Comparison of ENCODE assay signal across 14 mouse cellular contexts in the genomic region with DNA sequence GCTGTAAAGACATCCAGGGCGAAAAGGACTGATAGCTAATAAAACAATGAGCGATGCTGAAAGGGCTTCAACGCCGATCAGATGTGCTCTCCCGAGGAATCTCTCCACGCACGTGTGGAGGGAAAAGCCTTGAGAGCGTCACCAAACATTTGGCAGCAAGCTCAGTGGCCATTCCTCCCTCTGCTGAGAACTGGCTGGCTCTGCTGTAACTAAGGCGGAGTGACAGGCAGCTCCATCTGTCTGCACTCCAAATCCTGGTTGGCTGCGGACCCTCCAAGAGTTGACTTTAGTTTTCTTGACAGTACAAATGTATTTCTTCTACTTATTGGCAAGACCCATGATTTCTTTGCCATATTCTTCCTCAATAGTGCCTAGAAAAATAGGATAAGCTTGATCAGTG.
DNase-seq lines count a peak whose midpoint lies in the region; ATAC-seq and TF ChIP-seq lines count a peak whose summit lies in the region.
"Had no signal": no experiment of that assay in that cellular context is flagged by ENCODE, and none has a peak within 500 bp of the region (broad histone marks: within the 10 kb centered on the region; RNA-seq: fewer than 3 reads in every experiment).

No protein-coding gene starts in this region.

- no peak overlapping the region for H3K27ac ChIP-seq in cerebellum, adult 2 months (ENCODE audit: insufficient read depth, low read length)
- H3K27ac ChIP-seq in limb, embryonic 14.5 days (replicated peaks; ENCODE audit: low read depth, low read length), result no peak overlapping the region
- no peak overlapping the region for H3K27ac ChIP-seq in limb, embryonic 10.5 days
- H3K27ac ChIP-seq in forebrain, postnatal 0 days (ENCODE audit: low read depth, low read length), result no peak overlapping the region
- H3K27ac ChIP-seq: kidney, embryonic 15.5 days; layer of hippocampus, adult 2 months; liver, embryonic 13.5 days had no signal

- no peak for TF ChIP-seq POLR2A in cerebellum, adult 2 months (IDR thresholded peaks at IDR 0.05; ENCODE audit: borderline replicate concordance, insufficient read depth, low read length)
- TF ChIP-seq POLR2A in limb, embryonic 14.5 days (IDR thresholded peaks at IDR 0.05; ENCODE audit: borderline replicate concordance, extremely low read depth, insufficient read depth, insufficient read length), result no peak

- no peaks in the 10 kb centered on the region for H3K4me1 ChIP-seq in cerebellum, adult 2 months (ENCODE audit: control insufficient read depth, insufficient read depth, low read length)
- H3K4me1 ChIP-seq in limb, embryonic 14.5 days (ENCODE audit: control insufficient read depth, insufficient read depth, low read length), result peaks cover 15% of the 10 kb centered on the region
- H3K4me1 ChIP-seq in limb, embryonic 10.5 days, result peaks cover 7% of the 10 kb centered on the region; the same call in 1 of the 2 replicates
- H3K4me1 ChIP-seq in forebrain, postnatal 0 days (ENCODE audit: insufficient read depth), result no peaks in the 10 kb centered on the region
- H3K4me1 ChIP-seq: heart, embryonic 12.5 days; liver, embryonic 13.5 days had no signal

- DNase-seq in cerebellum, postnatal 14 days, result peak; percentile 66 to 72
- no peak for DNase-seq in cerebellum, adult 2 months
- DNase-seq in gastrocnemius, postnatal 25 days, result peak; percentile 7
- DNase-seq in gastrocnemius, adult 18-20 months (ENCODE audit: low spot score), result no peak
- peak; percentile 69 for DNase-seq in limb, embryonic 14.5 days (ENCODE audit: low spot score)
- no peak for DNase-seq in limb, embryonic 10.5 days (ENCODE audit: low spot score)
- DNase-seq in forebrain, postnatal 0 days, result peak; percentile 80
- no peak for DNase-seq in adrenal gland, adult (ENCODE audit: inconsistent age in 2 of 2, low spot score in 1 of 2)
- DNase-seq: adrenal gland, postnatal 25 days; liver, embryonic 13.5 days; lung, postnatal 10 days had no signal

- H3K4me3 ChIP-seq in cerebellum, adult 2 months (replicated peaks; ENCODE audit: insufficient read depth, low read depth, low read length), result no peak overlapping the region
- no peak overlapping the region for H3K4me3 ChIP-seq in limb, embryonic 14.5 days (replicated peaks; ENCODE audit: low read length)
- H3K4me3 ChIP-seq in limb, embryonic 10.5 days, result no peak overlapping the region
- no peak overlapping the region for H3K4me3 ChIP-seq in forebrain, postnatal 0 days (ENCODE audit: low read depth, low read length)
- H3K4me3 ChIP-seq: heart, embryonic 12.5 days; kidney, embryonic 15.5 days; layer of hippocampus, adult 2 months; liver, embryonic 13.5 days had no signal

- H3K36me3 ChIP-seq in limb, embryonic 14.5 days (ENCODE audit: control insufficient read depth, insufficient read depth, low read length), result no peaks in the 10 kb centered on the region
- H3K36me3 ChIP-seq in limb, embryonic 10.5 days, result no peaks in the 10 kb centered on the region
- H3K36me3 ChIP-seq in forebrain, postnatal 0 days (ENCODE audit: insufficient read depth), result no peaks in the 10 kb centered on the region
- H3K36me3 ChIP-seq: heart, embryonic 12.5 days; kidney, embryonic 15.5 days; liver, embryonic 13.5 days had no signal

- TF ChIP-seq CTCF in cerebellum, adult 2 months (IDR thresholded peaks at IDR 0.05; ENCODE audit: borderline replicate concordance, insufficient read depth, low read depth, low read length), result no peak
- TF ChIP-seq CTCF in forebrain, postnatal 0 days (IDR thresholded peaks at IDR 0.05; ENCODE audit: low read depth), result no peak

- WGBS in cerebellum, adult 2 months, result 7% methylated on average over 10 of the region's 10 CpGs
- WGBS in limb, embryonic 14.5 days, result 58% methylated on average over 10 of the region's 10 CpGs
- WGBS in limb, embryonic 10.5 days, result 73% methylated on average over 10 of the region's 10 CpGs
- 64% methylated on average over 10 of the region's 10 CpGs for WGBS in forebrain, postnatal 0 days

- H3K9me3 ChIP-seq in limb, embryonic 14.5 days (ENCODE audit: control insufficient read depth, low read length), result no peaks in the 10 kb centered on the region
- H3K9me3 ChIP-seq in limb, embryonic 10.5 days (replicated peaks), result no peaks in the 10 kb centered on the region
- no peaks in the 10 kb centered on the region for H3K9me3 ChIP-seq in forebrain, postnatal 0 days (ENCODE audit: low read length)
- H3K9me3 ChIP-seq: heart, embryonic 12.5 days; kidney, embryonic 15.5 days had no signal

- no peak for ATAC-seq in limb, embryonic 14.5 days (ENCODE audit: low FRiP score, low read depth)
- ATAC-seq in forebrain, postnatal 0 days, result peak; percentile 93

- no peak overlapping the region for H3K9ac ChIP-seq in limb, embryonic 14.5 days (ENCODE audit: low read depth, low read length, severe bottlenecking)
- H3K9ac ChIP-seq in forebrain, postnatal 0 days, result no peak overlapping the region
- H3K9ac ChIP-seq: heart, embryonic 12.5 days; kidney, embryonic 15.5 days; liver, embryonic 13.5 days had no signal

- H3K27me3 ChIP-seq in cerebellum, adult 2 months (ENCODE audit: control insufficient read depth, insufficient read depth, low read length), result no peaks in the 10 kb centered on the region
- H3K27me3 ChIP-seq in limb, embryonic 14.5 days (ENCODE audit: control insufficient read depth, insufficient read depth, low read length), result no peaks in the 10 kb centered on the region
- no peaks in the 10 kb centered on the region for H3K27me3 ChIP-seq in limb, embryonic 10.5 days (ENCODE audit: low read depth, poor library complexity, severe bottlenecking)
- H3K27me3 ChIP-seq in forebrain, postnatal 0 days (ENCODE audit: insufficient read depth, low read length), result no peaks in the 10 kb centered on the region
- H3K27me3 ChIP-seq: heart, embryonic 12.5 days; kidney, embryonic 15.5 days; liver, embryonic 13.5 days had no signal

- no peak overlapping the region for H3K4me2 ChIP-seq in limb, embryonic 14.5 days (replicated peaks; ENCODE audit: low read depth, low read length, severe bottlenecking)
- no peak overlapping the region for H3K4me2 ChIP-seq in forebrain, postnatal 0 days (ENCODE audit: low read depth)
- H3K4me2 ChIP-seq: heart, embryonic 12.5 days; kidney, embryonic 15.5 days; liver, embryonic 13.5 days had no signal

Comparison
In these comparisons a context has a peak if more than half of its experiments do, and no peak if none do; other contexts are left out.
1. DNase-seq: peak in cerebellum, postnatal 14 days (2 of 2), gastrocnemius, postnatal 25 days (single experiment), limb, embryonic 14.5 days (single experiment) and forebrain, postnatal 0 days (single experiment); none in cerebellum, adult 2 months (0 of 2), gastrocnemius, adult 18-20 months (single experiment), limb, embryonic 10.5 days (single experiment) and adrenal gland, adult (0 of 2).